Mouse (Mus musculus): ENCODE data around the gene Cst12. TPM values are rescaled to one million over a fixed set of nuclear protein-coding genes. Genes with fewer than 3 reads are reported as not detected.

The Cst12 gene
- total RNA-seq, 2 experiments from 2014 or later: 1.1 to 1.6 TPM

Other genes starting within 250 kb of the Cst12 start
- gene Nxt1, start 116.8 kb upstream of the Cst12 start, total RNA-seq (2021): 10 to 100 TPM; 11.1 to 12.2 TPM
- 10 to 100 TPM; 24.9 to 26.7 TPM for gene Gzf1, start 108.3 kb upstream of the Cst12 start, total RNA-seq (2021)
- 100 to 1,000 TPM; 298 to 310 TPM for gene Napb, start 56.9 kb upstream of the Cst12 start, total RNA-seq (2021)
- gene Cstl1, start 39.0 kb upstream of the Cst12 start, total RNA-seq (2021): not detected
- not detected for gene Cst11, start 17.9 kb upstream of the Cst12 start, total RNA-seq (2021)
- not detected for gene 8030411F24Rik, start 7.4 kb upstream of the Cst12 start, total RNA-seq (2021)
- gene Cst8, start 9.4 kb downstream of the Cst12 start, total RNA-seq (2021): not detected
- gene Cst13, start 30.7 kb downstream of the Cst12 start, total RNA-seq (2021): not detected
- gene Cst9, start 45.8 kb downstream of the Cst12 start, total RNA-seq (2021): not detected
- gene 9230104L09Rik, start 75.7 kb downstream of the Cst12 start, total RNA-seq (2021): not detected
- 1,000 to 10,000 TPM; 2,596 to 2,656 TPM for gene Cst3, start 86.3 kb downstream of the Cst12 start, total RNA-seq (2021)
- gene Gm1330, start 213.9 kb downstream of the Cst12 start, total RNA-seq (2021): not detected
- gene Gm10750, start 227.9 kb downstream of the Cst12 start, total RNA-seq (2021): not detected

Measured in layer of hippocampus, postnatal 14 days (tissue).